Mouse (Mus musculus): ENCODE measurements around the gene Trmt13.

Trmt13 gene

GRCm38 (mm10) chr3:116542070-116542469 is 72.3 kb downstream of the Trmt13 start:
- no peak for DNase-seq (ENCODE audit: low spot score)

- DNase-seq (ENCODE audit: low spot score), result no peak
Observed at GRCm38 (mm10) chr3:116537200-116537573, 77.2 kb downstream of the Trmt13 start.

- DNase-seq (ENCODE audit: low spot score), result no peak
Observed at GRCm38 (mm10) chr3:116536428-116537199, 77.8 kb downstream of the Trmt13 start.

Data from urinary bladder, postnatal 14 days (tissue).